Mouse (Mus musculus) retina, adult 2 months (tissue): ENCODE measurements around the gene 4930564D02Rik.

Experiments
- DNase-seq: peaks from one replicate; pipeline ENCODE4 v3.0.0-alpha.2; 2012; ENCODE audit warnings: low read depth, low spot score

4930564D02Rik gene

GRCm38 (mm10) chr3:105105827-105106226 is 39.2 kb downstream of the 4930564D02Rik start:
- no peak for DNase-seq

GRCm38 (mm10) chr3:105113859-105114258 is 47.2 kb downstream of the 4930564D02Rik start:
- no peak for DNase-seq

GRCm38 (mm10) chr3:105114269-105114668 is 47.6 kb downstream of the 4930564D02Rik start:
- DNase-seq: peak; percentile 36

GRCm38 (mm10) chr3:105116596-105116995 is 50.0 kb downstream of the 4930564D02Rik start:
- DNase-seq: no peak

- no peak for DNase-seq
Measured at GRCm38 (mm10) chr3:105123776-105124175, 57.1 kb downstream of the 4930564D02Rik start.

- DNase-seq: no peak
Measured at GRCm38 (mm10) chr3:105127881-105128280, 61.2 kb downstream of the 4930564D02Rik start.
